Mouse (Mus musculus) A20 (cell line): ENCODE data around the gene Mms19.

ENCODE experiments used
- DNase-seq: peaks from one replicate; pipeline ENCODE4 v3.0.0-alpha.2; 2011; ENCODE audit warnings: low read depth, low spot score

Gene Mms19

GRCm38 (mm10) chr19:41980819-41981594 lies at the start of gene Mms19:
Gene Mms19, minus strand, starts transcription at chr19:41981157.
- DNase-seq = peak; percentile 99

DNA sequence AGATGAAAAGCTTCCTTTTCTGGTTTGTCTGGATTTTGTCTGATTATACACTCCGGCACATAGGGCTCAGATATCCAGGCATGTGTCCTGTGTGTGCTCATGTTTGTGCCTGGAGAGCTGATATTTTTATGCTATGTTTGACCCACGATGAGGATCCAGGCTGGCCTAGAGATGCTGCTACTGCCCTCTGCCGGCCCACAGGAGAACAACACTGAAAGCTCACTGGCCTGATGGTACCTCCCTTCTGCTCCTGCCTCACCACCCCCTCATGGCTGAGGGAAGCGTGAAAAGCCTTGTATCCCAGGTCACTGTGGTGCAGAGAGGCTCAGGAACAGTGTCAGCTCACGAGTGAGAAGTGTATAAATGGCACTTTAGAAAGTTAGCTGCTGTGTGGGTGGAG lies 45.2 kb upstream of the Mms19 start:
- peak; percentile 68 for DNase-seq

GRCm38 (mm10) chr19:42022542-42022848 lies 41.5 kb upstream of the Mms19 start:
- DNase-seq = no peak

GRCm38 (mm10) chr19:42021681-42022541 lies 41.0 kb upstream of the Mms19 start:
- DNase-seq = no peak

DNA sequence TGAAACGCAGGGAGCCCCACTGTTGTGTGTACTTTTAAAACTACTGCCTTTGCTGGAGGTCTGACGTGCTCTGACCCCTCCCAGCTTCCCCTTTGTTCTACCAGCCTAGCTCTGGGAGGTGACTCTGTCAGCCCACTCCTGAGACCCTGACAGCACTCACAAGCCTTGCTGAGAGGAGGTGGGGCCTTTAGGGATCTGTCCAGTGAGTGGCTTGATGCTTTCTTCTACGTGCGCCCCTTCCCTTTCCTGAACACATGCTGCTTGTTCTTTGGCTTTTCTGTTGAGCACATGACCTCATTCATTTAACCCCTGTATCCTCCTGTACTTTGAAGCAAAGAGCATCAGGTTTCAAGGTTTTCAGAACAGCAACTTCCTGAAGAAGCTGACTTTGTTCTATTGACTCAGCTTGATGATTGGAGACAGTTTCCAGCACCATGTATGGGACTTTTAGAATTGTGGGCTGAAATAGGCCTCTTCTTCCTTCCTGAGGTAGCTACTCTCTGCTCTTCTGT lies 38.1 kb upstream of the Mms19 start:
- DNase-seq = no peak

GRCm38 (mm10) chr19:42017399-42018247 lies 36.7 kb upstream of the Mms19 start:
- no peak for DNase-seq

- DNase-seq = no peak
Observed at GRCm38 (mm10) chr19:42016840-42017239, 35.9 kb upstream of the Mms19 start.

GRCm38 (mm10) chr19:42016251-42016650 lies 35.3 kb upstream of the Mms19 start:
- no peak for DNase-seq

- no peak for DNase-seq
Observed at GRCm38 (mm10) chr19:42015001-42015400, 34.0 kb upstream of the Mms19 start.

- no peak for DNase-seq
Observed at GRCm38 (mm10) chr19:42014231-42014825, 33.4 kb upstream of the Mms19 start.

GRCm38 (mm10) chr19:42011123-42011522 lies 30.2 kb upstream of the Mms19 start:
- DNase-seq = no peak

GRCm38 (mm10) chr19:42010436-42010835 lies 29.5 kb upstream of the Mms19 start:
- no peak for DNase-seq

- DNase-seq = no peak
Observed at GRCm38 (mm10) chr19:42009067-42009466, 28.1 kb upstream of the Mms19 start.

DNA sequence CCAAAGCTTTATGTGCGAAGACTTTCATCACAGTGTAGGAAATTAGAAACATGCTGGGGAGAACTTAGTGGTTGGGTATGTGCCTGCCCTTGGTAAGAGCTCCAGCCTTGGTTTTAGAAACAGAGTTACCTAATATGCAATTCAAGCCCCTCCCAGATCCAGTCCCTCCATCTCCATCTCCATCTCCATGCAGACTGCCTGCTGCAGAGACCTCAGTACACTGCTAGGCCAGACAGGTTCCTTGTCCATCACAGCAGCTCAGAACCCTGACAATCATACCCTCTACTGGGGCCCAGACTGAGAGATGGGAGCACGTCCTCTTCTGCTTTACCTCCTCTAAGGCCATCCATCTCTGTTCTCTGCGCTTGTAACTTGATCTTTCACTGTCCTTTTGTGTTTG lies 27.6 kb upstream of the Mms19 start:
- DNase-seq = no peak

DNA sequence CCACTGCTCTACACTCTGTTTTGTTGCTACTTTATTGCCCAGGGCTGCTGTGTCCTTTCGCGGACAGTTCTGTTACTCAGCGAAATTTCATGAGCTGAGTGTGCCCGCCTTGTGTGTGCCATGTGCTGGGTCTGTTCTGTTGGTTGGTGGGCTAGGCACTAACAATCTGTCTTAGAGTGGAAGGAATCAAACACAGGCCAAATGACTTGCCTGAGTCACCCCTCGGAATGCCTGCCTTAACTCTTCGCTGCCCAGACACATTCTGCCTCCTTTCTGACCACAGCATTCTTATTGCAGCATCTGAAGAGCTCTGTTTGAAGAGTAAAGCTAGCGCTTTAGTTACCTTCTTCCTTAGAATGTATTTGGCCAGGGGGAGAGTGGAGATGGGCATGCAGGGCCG lies 25.6 kb upstream of the Mms19 start:
- DNase-seq = no peak

DNA sequence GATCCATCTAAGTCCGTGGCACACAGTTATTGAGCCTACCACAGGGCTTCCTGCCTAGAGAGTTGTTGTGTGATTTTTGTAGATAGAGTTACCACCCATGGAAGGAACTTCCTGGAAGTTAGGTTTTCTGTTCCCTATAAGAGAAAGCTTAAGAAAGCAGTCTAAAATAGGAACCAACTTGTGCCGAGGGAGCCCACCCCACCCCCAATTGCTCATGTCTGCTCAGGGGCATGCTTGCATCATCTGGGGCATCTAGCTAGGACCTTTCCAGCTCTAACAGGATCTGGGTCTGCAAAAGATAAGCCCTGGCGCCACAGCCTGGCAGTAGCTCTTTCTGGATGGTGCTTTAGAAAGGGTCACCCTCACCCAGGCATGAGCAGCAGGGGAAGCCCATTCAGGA lies 24.7 kb upstream of the Mms19 start:
- DNase-seq = no peak

DNA sequence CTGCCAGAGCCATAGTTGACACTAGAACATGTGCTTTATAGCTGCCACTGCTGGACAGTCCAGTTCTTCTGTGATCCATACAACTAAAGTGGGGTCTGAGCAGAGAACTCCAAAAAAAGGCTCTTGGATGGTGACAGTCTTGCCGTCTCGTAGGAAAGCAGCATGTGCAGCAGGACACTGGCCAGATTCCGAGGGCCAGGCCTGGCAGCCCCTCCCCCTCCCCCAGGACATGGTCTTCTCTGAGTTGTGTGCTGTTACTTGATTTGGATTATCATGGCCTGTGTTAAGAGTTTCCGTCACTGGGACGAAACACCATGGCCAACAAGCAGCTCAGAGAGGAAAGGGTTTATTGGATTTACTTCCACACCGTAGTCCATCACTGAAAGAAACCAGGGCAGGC lies 23.3 kb upstream of the Mms19 start:
- DNase-seq = no peak

GRCm38 (mm10) chr19:42001253-42001980 lies 20.5 kb upstream of the Mms19 start:
- DNase-seq = no peak

DNA sequence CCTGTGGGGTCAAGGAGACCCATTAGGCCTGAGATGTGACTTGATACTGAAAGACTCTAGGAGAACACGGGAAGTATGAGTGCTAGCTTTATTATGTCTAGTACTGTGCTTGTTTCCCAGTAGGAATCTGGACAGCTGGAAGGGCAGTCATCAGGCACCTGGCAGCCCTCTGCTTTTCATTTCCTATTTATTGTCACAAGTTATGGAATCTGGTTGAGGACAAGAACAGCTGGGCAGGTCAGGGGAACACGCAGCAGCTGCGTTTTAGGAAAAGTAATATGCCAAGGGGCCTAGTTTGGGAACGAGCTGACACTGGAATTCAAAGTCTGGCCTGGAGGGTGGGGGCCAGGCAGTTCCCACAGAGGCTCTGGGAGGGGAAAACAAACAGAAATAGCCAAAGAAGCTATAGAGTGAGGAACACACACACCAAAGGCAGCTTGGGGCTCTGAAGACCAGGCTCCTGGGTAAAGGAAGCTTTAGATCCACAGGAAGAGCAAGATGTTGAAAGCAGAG lies 19.5 kb upstream of the Mms19 start:
- no peak for DNase-seq

DNA sequence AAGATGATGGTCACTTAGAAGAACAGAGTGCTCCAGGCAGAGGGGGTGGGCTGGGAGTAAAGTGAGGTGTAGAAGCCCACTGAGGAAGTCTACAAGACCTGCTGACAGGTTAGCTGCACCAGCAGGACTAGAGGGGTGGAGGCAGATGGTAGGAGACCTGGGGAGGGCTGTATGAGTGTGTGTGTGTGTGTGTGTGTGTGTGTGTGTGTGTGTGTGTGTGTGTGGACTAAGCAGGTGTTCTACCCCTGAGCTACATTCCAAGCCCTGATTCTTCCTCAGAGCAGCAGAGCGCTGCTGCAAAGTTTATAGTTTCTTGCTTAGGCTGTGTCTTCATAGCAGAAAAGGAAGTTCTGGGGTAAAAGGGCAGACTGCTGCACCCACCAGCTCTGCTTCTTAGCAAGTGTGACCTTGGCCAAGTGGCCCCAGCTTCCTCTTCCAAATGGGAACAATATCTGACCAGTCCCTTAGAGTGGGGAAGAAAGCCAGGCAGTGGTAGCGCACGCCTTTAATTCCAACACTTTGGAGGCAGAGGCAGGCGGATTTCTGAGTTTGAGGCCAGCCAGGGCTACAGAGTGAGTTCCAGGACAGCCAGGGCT lies 18.8 kb upstream of the Mms19 start:
- no peak for DNase-seq
